Mouse (Mus musculus): ENCODE results near the gene Tmod4.

Gene Tmod4

GRCm38 (mm10) chr3:95136336-95136735 is 12.1 kb downstream of the Tmod4 start:
- DNase-seq (ENCODE audit: low read depth, low spot score), result no peak

GRCm38 (mm10) chr3:95139586-95140288 is 15.5 kb downstream of the Tmod4 start:
- DNase-seq (ENCODE audit: low read depth, low spot score), result peak; percentile 71

DNA sequence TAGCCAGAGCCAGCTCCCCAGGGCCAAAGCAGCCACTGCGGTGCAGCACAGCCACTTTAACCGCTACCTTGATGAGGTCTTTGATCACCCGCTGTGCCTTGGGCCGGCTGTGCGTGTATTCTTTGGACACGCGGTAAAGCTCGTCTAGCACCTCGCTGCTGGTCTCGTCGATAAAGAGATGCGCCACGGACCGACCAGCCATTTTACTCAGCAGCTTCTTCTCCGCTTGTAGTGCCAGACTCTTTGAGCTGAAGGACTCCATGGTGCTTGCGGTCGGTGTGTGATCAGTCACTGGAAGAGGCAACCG is 16.0 kb downstream of the Tmod4 start:
- DNase-seq (ENCODE audit: low read depth, low spot score), result peak; percentile 74

DNA sequence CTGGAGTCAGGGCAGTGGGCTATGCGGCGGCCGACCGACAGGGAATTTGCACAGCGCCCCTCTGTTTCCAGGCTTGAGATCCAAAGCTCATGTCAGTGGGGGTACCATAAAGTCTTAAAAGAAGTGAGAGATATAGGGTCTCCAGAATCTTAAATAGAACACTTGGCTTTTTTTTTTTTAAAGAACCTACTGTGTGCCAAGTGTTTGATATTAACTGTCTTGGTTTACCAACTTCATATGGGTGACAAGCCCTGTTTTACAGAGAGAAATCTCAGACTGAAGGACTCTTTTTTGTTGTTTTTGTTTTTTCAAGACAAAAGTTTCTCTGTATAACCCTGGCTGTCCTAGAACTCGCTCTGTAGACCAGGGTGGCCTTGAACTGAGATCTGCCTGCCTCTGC is 16.5 kb downstream of the Tmod4 start:
- no peak for DNase-seq (ENCODE audit: low read depth, low spot score)

DNA sequence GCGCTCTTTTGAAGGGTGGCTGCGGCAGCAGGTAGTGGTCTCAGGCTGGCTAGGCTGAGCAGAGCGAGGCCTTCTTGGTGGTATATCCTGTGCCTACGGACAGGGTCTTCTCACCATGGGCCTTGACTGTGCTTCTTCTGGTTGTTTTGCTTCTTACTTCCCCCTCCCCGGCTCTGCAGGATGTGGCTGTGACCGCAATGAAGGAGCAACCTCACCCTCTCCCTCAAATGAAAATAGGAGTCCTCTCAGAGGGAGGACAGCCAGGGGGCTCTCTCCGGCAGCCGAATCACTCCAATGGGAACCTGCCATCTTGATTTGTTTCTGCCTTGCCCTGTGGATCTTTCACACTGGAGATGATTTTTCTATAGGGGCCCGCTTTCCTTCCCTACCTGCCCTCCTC is 17.2 kb downstream of the Tmod4 start:
- DNase-seq (ENCODE audit: low read depth, low spot score), result no peak

GRCm38 (mm10) chr3:95141952-95142616 is 17.8 kb downstream of the Tmod4 start, which contains the start of gene Tnfaip8l2:
Gene Tnfaip8l2 (minus strand): TSS chr3:95142360.
- no peak for DNase-seq (ENCODE audit: low read depth, low spot score)

GRCm38 (mm10) chr3:95142617-95143011 is 18.3 kb downstream of the Tmod4 start:
- DNase-seq (ENCODE audit: low read depth, low spot score), result peak; percentile 77

DNA sequence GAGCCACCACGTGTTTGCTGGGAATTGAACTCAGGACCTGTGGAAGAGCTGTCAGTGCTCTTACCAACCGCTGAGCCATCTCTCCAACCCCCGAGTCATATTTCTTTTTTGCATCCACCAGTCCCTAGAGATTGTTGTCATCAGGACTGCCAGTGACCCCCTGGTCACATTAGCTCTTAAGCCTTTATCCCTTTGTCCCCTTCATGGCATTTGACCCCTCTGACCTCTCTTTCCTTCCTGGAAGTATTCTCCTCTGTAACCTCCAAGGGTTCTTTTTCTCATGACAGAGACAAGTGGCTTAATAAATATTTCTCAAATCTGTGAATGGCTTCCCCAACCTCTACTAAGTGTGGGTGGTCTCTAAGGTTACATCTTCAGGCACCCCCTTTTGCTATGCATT is 23.6 kb downstream of the Tmod4 start:
- no peak for DNase-seq (ENCODE audit: low read depth, low spot score)

DNA sequence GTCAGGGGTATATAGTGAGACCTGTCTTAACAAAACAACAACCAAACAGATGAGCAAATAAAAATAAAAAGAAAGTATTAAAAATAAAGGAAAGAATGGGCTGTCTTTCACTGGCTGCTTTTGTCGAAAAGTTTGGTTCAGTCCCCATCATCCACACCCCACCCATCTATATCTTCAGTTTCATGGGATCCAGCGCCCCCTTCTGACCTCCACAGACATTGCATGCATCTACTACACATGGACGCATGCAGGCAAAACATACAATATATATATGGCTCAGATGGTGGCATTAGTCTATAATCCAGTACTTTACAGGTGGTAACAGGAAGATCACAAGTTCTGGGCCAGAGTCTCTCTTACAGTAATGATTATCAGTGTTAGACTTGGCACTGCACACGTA is 29.6 kb downstream of the Tmod4 start:
- peak; percentile 79 for DNase-seq (ENCODE audit: low read depth, low spot score)

DNA sequence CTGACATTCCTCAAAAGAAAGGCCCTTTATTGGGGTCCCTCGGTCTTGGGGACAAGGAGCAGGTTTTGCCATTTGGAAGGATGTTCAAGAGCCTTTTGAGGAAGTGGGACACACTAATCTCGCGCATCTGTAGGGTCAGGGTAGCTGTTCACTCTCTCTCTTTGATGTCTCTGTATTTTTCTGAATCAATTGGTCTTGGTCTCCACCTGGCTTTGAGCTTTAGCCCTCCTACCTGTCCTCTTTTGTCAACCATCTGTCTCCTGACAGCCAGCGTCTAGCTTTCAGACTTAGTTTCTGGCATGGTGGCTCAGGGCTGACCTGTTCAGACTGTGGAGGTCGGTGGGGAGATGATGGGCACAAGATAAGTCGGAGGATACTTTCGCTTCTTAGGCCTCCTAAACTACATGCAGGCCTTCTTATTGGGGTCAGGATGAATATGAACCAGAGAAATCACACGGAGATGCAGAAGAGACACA is 35.3 kb downstream of the Tmod4 start:
- DNase-seq (ENCODE audit: low read depth, low spot score), result no peak

GRCm38 (mm10) chr3:95159987-95160963 is 36.0 kb downstream of the Tmod4 start, which contains the start of gene Sema6c:
Gene Sema6c (plus strand): TSS chr3:95160457.
- DNase-seq (ENCODE audit: low read depth, low spot score), result peak; percentile 93

GRCm38 (mm10) chr3:95161041-95161551 is 36.8 kb downstream of the Tmod4 start:
- peak; percentile 46 for DNase-seq (ENCODE audit: low read depth, low spot score)

DNA sequence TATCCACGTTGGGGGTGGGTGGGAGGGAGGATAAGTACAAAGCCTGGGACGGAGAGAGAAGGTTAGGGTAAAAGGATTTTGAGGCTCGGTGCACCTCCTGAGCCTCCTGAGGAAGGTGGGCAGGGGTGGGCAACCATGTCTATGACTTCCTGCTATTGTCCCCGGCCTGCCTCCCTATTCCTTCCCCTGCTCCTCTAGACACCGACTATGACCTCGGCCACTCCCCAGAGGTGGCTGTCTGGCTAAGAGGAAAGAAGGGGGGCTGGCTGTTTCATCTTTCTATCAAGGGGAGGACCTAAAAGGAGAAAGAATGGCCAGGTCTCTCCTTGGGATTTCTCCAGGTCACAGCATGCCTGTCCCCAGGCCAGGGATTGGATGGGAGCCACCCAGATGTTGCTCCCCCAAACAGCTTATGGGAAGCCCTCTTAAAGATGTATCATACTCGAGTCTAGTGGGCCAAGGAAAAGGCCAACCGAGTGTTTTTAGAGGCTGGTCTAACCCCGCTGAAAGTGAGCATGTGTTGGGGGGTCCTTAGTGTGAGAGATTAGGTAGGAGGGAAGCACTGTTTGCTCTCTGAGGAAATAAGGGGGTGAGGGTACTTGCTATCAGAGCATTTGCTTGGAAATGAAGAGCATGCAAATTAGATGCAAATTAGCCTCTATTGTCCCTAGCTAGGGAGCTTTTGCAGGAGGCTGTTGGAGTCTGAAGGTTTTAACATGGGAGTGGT is 37.5 kb downstream of the Tmod4 start:
- peak; percentile 83 for DNase-seq (ENCODE audit: low read depth, low spot score)

- no peak for DNase-seq (ENCODE audit: low read depth, low spot score)
Observed at GRCm38 (mm10) chr3:95162345-95162628, 38.0 kb downstream of the Tmod4 start.

GRCm38 (mm10) chr3:95163419-95164255 is 39.4 kb downstream of the Tmod4 start:
- DNase-seq (ENCODE audit: low read depth, low spot score), result peak; percentile 72

DNA sequence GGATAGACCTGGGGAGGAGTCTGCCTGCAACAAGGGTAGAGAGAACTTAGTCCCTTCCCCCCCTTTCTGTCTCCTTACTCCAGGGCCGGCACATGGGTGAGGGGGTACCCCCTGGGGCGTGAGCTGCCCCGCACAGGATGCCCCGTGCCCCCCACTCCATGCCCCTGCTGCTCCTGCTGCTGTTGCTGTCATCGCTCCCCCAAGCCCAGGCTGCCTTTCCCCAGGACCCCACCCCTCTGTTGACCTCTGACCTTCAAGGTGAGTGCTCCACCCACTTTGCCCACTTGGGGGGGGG is 39.9 kb downstream of the Tmod4 start:
- no peak for DNase-seq (ENCODE audit: low read depth, low spot score)

- no peak for DNase-seq (ENCODE audit: low read depth, low spot score)
Observed at GRCm38 (mm10) chr3:95164840-95165239, 40.6 kb downstream of the Tmod4 start.

GRCm38 (mm10) chr3:95169996-95170395 is 45.7 kb downstream of the Tmod4 start:
- no peak for DNase-seq (ENCODE audit: low read depth, low spot score)

GRCm38 (mm10) chr3:95171105-95171504 is 46.8 kb downstream of the Tmod4 start:
- no peak for DNase-seq (ENCODE audit: low read depth, low spot score)

GRCm38 (mm10) chr3:95172526-95173255 is 48.4 kb downstream of the Tmod4 start:
- peak; percentile 21 for DNase-seq (ENCODE audit: low read depth, low spot score)
